Mouse (Mus musculus) skeletal muscle tissue, adult 2 months (tissue): Measurements from ENCODE around the gene Olfr467.
"Not testable (repeated sequence)": the region's sequence is repeated elsewhere in the genome, so short reads cannot be mapped to it uniquely, and the experiment has no call there.

ENCODE experiments used
- DNase-seq: peaks from one replicate; pipeline ENCODE4 v3.0.0-alpha.2; 2012; ENCODE audit warnings: low read depth, low spot score

The Olfr467 gene

DNA sequence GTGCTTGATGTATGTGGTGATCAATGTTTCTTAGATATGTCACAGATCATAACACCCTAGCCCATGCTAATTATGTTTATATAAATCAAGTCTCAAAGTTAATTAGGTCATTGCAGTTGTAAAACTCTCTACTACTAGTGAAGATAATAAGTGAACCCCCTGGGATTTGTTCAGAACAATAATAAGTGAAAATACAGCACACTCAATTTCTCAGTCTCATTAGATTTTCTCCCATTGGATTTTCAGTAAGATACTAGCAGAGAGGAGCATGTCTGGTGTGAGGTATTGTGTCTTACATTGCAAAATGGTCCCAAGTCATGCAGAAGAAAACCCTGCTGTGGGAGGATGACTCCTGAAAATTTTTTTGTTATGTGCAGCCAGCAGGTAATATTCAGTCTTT is at the start of gene Olfr467:
Olfr467 (plus strand) TSS at position 301 of the 400 bp plus-strand sequence.
- DNase-seq, result no peak

DNA sequence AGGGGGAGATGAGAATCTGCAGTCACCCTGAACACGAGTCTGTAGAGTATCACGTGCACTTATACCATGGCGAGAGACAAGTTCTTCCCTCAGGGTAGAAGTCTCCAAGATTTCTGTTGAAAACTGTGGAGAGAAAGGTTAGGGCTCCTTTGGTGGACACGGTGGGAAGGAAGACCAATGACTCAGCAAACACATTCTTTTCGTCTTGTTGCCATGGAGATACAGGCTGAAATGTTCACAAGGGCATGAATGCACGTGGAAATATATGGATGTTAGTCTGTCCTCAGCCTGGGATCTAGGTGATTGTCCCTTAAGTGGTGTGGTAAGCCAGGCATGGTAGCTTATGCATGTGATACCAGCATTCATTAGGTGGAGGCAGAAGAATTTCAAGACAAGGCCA is 41.3 kb upstream of the Olfr467 start:
- no peak for DNase-seq

DNA sequence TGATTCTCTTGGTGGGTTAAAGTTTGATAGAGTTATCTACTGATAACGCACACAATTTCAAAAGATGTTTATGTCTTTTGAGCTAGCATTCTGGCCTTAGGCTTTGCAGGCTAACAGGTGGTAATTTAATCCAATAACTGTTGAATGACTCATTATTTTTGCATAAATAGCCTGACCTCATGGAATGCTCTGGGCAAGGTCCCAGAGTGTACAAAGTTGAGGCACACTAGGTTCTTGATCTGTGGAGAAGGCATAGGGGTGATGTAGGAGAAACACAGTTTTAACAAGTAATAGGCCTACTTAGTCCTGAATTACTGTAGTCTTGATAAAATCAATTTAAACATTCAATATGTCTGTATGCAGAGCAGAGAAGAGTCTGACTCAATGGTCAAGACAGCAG is 33.8 kb upstream of the Olfr467 start:
- no peak for DNase-seq

DNA sequence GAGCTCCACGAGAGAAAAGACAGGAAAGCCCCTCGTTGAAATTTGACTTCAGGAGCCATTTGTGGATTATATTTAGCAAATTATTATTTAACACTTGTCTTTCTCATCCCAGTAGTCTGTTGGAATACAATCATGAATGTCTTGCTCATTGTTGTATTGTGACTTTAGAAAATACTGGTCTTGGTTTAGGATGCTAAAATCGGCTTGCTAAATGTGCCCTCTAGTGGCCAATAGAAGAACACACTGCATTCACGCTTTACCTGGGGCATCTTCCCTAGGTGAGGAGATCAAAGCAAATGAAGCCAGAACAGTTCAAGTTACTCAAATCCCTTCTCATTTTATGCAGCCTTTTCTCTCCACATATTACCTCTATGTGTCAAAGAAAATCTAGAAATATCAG is 32.5 kb upstream of the Olfr467 start:
- DNase-seq, result no peak

DNA sequence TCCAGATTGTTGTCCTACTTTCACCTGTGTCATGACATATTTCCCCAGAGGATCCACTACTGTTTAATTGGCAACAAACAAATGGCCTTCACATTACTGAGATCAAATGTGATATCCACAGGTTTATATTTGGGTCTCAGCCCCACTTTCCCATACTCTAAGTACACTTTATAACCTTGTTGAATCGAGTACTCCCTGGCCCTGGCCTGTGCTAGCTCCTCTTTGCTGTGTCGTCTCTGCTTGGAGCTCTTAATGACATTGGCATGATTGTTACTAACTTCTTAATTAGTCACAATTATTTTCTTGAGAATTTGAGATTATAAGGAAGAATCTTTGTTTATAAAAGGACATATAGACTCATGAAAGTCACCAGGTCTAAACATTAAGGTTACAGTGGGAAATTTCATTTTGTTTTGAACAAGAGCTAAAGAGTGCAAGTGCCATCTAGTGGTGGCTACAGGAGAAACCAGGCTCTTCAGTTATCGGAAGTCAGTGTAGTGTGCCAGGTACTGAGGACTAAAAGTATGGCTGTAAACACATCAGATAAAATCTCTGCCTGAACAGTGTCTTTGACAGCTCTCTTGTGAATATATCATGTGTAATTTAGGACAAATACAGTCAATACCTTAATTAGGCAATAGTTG is 24.0 kb upstream of the Olfr467 start:
- DNase-seq, result no peak

DNA sequence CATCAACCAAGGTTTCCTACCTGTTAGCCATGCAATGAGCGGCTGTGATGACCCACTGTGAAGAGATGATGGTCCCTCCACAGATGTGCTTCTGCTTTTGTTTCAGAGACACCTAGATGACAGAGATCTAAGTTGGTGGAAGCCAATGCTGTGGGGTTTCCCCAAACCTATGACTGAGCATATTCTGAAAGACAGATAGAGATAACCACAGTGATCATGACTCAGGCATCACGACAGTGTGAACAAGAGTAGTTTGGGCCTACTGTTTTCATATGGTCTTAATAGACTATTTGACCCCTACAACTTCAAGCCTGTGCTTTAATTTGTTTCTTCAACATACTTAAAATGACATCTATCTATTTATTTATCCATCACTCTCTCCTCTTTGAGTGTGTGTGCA is 15.6 kb upstream of the Olfr467 start:
- no peak for DNase-seq

DNA sequence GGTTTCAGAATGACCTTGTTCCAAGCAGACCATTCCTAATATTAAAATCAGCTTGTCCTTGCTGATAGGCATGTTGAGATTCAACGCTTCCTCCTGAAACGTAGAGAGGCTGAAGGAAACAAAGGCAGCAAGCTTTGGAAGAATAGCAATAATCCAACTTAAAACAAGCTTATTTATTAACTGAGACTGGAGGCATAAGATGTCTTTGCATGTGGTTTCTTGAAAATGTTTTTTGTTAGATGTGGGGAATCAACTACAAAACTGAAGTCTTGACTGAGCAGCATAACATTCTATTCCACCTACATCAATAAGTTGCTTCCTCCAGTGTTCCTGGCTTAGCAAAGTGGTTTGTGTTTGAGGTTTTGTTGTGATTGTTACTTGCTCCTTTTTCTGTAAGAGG is 11.0 kb upstream of the Olfr467 start, which contains the start of gene Ovch2:
Ovch2 (minus strand) TSS at position 101 of the 400 bp plus-strand sequence.
- no peak for DNase-seq

DNA sequence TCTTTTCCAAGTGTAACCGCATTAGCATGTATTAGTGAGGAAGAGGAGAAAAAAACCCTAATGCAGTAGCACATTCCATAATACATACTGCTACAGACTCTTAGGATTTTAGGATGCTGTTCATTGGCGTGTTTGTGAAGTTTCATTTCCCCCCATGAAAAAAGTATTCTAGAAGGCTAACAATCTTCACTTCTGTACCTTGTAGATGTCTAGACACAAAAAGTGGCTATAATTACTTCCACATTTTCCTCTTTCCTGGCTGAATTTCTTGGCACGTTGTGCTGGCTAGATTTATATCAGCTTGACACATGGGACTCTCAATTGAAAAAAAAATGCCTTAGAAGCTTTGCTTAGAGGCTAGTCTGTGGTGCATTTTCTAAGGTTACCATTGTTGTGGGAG is 9.9 kb upstream of the Olfr467 start:
- no peak for DNase-seq

DNA sequence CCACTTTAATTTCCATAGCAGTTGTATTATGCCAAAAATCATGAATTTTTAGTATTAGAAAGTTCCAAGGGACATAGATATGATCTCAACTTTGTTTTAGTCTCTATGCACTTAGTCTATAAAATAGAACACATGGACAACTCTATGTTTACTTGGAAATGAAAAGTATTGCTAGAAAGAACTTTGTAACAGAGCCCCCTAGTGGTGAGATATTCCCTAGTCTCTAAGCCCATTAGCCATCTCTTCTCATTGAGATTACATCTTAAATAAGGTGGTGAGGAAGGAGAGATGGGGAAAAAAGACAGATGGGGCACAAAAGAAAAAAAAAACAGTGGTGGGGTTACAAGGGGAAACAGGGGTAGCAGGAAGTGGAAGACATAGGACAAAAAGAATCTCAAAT is 7.4 kb downstream of the Olfr467 start:
- no peak for DNase-seq

DNA sequence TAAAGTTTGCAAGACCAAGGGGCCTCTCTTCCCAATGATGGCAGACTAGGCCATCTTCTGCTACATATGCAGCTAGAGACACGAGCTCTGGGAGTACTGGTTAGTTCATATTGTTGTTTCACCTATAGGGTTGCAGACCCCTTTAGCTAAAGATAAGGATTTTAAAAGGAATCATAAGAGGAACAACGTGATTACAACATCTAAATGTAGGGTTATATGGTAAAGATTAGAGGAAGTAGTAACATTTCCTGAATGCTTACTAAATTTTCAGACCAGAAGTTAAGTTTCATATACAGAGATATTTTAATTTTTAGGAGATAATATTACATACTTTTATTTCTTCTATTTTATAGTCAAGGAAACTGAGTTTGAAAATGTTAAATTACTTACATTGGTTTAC is 11.8 kb downstream of the Olfr467 start:
- not testable (repeated sequence) for DNase-seq

DNA sequence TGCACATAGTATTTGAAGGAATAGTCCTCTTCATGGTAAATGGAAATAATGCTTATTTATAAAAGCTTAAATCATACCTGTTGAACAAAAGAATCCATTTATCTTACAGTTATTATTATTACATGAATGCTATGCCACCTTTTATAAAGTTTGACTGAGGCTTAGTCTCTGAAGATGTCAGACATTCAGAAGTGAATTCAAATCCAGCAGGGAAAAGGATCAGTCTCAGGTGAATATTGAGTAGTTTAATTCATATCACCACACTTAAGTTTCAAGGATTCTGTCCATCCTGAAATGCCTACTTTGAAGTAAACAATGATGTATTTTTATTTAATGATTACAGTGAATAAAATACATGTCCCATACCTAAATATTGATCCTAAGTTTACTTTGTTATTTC is 13.4 kb downstream of the Olfr467 start, which contains the start of gene Olfr469:
Olfr469 (minus strand) TSS at position 101 of the 400 bp plus-strand sequence.
- DNase-seq, result not testable (repeated sequence)

DNA sequence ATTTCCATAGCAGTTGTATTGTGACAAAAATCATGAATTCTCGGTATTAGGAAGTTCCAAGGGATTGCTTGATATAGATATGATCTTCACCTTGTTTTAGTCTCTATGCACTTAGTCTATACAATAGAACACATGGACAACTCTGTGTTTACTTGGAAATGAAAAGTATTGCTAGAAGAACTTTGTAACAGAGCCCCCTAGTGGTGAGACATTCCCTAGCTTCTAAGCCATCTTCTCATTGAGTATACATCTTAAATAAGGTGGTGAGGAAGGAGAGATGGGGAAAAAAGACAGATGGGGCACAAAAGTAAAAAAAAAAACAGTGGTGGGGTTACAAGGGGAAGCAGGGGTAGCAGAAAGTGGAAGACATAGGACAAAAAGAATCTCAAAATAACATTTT is 29.7 kb downstream of the Olfr467 start:
- no peak for DNase-seq

DNA sequence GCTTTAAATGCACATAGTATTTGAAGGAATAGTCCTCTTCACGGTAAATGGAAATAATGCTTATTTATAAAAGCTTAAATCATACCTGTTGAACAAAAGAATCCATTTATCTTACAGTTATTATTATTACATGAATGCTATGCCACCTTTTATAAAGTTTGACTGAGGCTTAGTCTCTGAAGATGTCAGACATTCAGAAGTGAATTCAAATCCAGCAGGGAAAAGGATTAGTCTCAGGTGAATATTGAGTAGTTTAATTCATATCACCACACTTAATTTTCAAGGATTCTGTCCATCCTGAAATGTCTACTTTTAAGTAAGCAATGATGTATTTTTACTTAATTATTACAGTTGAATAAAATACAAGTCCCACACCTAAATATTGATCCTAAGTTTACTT is 35.3 kb downstream of the Olfr467 start, which contains the start of gene Olfr470:
Olfr470 (minus strand) TSS at position 101 of the 400 bp plus-strand sequence.
- not testable (repeated sequence) for DNase-seq
